Mouse (Mus musculus) gastrocnemius, adult 8-10 months (tissue): ENCODE measurements around the gene Jazf1. TPM values are rescaled to one million over a fixed set of nuclear protein-coding genes. Genes with fewer than 3 reads are reported as not detected.

Experiments
- DNase-seq, 2 experiments: peaks; one replicate each; pipeline ENCODE4 v3.0.0; 2022; ENCODE audit warnings: low spot score in 2 of 2
- total RNA-seq, 4 experiments: library from RNA; stranded (reverse); gene quantifications; 2 replicates each; pipeline ENCODE4 v1.2.4; 2022

Jazf1 gene
- total RNA-seq, 4 experiments from 2014 or later: 0.17 to 0.68 (median 0.29) TPM

DNA sequence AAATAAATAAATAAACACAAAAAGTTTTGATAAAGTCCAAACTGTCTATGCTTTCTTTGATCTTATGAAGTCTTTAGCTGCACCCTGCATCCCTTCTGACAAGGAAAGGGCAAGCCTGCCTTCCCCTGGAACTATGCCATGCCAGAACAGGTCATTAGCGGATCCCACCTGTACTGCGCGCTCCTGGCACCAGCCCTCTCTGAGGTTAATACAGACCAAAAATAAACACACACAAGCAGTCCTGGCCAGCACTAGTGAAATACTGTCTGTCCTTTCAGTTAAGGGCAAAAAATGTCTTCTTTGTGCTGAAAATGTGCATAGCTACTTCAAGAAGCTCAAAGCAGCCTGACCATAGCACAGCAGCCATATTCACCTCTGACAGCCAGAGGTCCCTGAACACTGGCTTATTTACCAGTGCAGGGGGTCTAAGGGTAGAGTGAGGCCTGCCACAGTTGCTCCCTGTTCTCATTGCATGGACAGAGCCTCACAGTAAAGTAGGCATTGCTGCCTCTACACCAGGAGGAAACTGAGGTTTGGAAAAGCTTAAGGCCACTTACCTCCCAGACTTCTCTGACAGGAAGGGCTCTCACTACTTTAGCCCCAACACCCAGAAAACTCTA is 263.1 kb downstream of the Jazf1 start:
- DNase-seq: no peak

DNA sequence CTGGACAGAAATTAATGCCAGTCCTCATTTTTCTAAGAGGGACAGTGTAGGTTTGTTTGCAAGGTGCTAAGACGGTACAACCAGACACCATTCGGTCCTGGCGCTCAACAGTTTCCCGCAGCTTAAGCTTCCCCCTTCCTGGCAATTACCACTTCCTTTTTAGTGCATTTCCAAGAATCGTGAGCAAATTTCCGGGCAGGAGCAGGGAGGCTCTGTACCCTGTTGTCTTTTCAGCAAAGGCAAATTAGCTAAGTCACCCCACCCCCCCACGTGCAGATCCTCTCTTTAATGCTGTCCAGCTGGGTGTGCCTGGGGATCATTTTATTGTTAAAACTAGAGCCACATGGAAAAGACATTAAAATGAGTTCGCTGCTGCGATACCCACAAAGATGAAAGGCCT is 266.2 kb downstream of the Jazf1 start:
- DNase-seq: peak; percentile 17 to 39

DNA sequence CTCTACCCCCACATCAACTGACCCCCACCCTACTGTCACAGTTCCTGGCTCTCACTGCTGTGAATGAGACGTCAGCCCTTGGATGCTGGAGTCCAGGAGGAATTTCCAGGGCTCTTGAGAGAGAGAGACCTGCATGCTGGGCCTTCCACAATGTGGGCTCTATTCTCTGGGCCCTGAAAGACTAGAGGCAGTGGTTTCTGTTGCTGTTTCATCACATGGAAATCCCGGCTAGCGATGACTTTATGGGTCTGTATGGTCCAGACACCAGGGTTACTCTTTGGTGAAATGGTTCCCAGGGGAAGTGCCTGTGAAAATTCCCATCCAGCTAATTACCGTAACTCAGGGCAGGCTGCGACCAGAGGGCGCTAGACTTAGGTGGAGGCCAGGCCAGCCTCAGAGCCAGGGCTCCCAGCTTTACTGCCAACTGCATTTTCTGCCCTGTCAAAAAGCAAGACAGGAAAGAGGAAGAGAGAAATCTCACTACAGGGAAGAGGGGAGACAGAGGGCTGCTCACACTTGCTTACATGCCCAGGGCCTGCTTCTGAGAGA is 271.1 kb downstream of the Jazf1 start:
- DNase-seq: no peak

DNA sequence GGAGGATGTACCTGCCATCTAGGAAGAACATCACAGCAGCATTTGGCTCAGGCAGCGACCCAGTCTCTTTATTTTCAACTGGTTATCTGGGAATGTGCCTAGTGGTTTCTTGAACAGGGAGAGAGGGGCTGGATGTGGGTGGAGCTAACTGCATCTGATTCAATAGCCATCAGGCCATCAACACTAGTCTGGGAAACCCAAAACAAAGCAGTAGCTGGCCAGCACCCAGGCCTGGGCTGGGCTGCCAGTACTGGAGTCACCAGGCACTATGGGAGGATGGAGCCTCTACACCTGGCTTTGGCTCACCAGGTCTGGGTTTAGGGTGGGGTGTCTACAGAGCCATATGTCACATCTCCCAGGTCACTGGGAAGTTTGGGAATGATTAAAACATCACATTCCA is 271.7 kb downstream of the Jazf1 start:
- peak; percentile 7 to 20 for DNase-seq

- DNase-seq: peak in 1 of 2 experiments; percentile 15
Observed at GRCm38 (mm10) chr6:52796035-52796598, 272.3 kb downstream of the Jazf1 start.

- DNase-seq: no peak
Observed at GRCm38 (mm10) chr6:52795029-52795841, 273.2 kb downstream of the Jazf1 start.

GRCm38 (mm10) chr6:52792455-52792854 is 276.0 kb downstream of the Jazf1 start:
- no peak for DNase-seq

- DNase-seq: no peak
Observed at GRCm38 (mm10) chr6:52790781-52791180, 277.6 kb downstream of the Jazf1 start.

- DNase-seq: no peak
Observed at GRCm38 (mm10) chr6:52790316-52790715, 278.1 kb downstream of the Jazf1 start.

GRCm38 (mm10) chr6:52779546-52779945 is 288.9 kb downstream of the Jazf1 start:
- DNase-seq: no peak

DNA sequence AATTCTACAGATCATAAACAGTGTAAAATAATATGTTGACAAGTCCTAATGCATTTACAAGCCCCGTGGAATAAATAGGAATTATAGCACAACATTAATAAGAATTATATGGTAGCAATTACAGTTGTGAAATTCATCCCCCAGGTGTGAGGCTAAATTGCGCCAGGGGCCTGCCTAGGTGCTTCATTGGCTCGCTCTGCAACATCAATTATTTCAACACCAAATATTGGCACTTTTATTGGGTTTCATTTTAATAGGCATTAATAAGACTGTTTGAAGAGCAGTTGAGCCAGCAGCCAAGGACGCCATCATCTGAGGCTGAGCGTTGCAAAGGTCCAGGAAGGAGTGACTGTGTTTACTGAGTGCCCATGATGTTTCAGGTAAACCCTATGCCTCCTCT is 289.9 kb downstream of the Jazf1 start:
- no peak for DNase-seq

DNA sequence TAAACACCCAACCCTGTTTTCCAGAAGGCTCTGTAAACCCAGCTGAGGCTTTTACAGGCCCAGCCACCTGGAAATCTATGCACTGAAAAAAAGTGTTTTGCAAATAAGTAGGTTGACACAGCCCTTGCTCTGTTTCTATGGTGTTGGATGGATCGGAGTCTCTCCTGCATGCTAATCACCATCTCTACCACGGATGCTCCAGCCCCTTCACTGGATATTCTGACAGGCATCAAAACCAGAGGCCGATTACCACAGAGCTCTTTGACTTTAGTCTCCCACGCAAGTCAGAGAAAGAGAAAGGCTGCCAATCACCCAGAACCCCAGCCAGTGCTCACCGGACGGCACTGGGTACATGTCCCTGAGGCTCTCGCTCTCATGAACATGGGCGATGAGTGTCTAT is 291.4 kb downstream of the Jazf1 start:
- DNase-seq: no peak

DNA sequence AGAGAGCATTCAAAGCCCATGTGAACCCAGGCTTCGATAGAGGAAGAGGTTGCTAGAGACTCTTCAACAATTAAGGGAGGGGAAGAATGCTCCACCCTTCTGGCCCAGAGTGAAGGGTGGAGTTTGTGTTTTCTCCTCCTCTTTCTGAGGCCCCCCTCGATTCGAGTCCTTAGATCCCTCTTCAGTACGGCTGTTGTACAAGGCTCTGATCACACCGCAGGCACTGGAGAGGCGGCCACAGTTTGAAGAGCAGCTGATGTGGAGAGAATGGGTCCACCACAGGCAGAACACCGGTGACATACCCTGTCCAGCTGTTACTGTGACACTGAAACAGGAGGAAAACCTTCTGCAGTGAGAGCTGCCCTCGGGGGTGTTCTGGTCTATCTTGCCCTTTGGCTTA is 292.5 kb downstream of the Jazf1 start:
- no peak for DNase-seq

- DNase-seq: no peak
Observed at GRCm38 (mm10) chr6:52775350-52775749, 293.1 kb downstream of the Jazf1 start.

DNA sequence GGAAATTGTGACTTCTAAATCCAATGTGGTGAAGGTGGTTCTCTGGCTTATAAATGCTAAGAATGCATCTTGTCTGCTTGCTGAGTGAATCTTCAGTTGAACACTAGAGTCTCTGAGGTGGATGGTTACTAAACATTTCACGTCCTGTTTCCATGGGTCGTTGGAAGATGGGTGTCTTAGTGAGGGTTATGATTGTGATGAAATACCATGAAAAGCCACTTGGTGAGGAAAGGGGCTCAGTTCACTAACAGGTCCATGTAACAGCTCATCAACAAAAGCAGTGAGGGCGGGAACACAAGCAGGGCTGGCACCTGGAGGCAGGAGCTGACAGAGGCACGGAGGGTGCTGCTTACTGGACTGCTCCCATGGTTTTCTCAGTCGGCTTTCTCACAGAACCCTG is 295.3 kb downstream of the Jazf1 start:
- DNase-seq: no peak

DNA sequence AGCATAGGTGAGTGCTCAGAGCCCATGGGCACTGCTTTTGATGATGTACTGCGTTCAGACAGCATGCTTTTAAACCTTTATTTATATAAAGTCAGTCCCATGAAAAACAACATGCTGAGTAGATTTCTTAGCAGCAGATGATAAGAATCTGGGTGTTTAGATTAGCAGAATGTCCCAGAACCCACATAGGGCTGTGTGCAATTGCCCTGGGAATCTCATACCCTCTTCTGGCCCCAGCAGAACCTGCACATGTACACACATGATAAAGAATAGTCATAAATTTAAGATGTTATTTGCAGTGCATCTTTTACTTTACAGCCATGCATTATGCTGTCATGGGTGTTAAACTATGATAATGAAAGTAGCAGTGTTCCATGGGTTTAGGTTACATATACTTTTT is 297.6 kb downstream of the Jazf1 start:
- no peak for DNase-seq

- no peak for DNase-seq
Observed at GRCm38 (mm10) chr6:52765206-52765605, 303.2 kb downstream of the Jazf1 start.

GRCm38 (mm10) chr6:52752832-52753231 is 315.6 kb downstream of the Jazf1 start:
- no peak for DNase-seq

DNA sequence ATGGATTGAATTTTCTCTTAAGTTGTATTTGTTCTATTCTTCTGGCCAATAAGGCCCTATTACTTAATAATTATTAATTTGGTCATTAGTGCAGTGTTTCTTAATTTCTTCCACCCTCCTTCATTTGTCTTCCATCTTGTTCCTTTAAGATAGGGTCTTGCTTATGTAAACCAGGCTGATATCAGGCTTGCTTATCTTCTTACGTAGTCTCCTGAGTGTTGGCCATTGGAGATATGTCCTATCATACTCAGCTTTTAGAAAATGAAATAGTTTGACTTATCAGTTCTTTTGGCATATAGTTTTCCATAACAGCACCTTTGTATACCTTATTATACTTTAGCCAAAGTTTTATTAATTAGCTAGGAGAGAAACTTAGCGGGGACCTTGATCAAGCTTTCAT is 333.8 kb downstream of the Jazf1 start:
- no peak for DNase-seq

DNA sequence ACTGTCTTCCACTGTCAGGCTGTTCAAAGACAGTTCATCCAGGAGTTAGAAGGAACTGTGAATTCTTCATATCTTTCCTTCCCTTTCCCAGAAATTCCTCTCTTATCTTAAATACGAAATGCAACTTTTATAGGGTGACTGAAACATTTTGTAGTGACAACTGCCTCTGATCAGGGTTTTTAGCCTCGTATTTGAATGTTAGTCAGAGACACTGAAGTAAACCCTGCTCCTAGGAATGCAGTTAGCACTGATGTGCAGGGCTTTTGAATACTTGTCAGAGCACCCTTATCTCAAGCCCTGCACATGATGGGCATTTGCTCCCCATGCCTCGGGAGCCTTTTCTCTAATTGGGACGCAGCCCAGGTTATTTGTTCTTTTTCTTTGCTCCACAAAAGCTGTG is 338.1 kb downstream of the Jazf1 start:
- no peak for DNase-seq

DNA sequence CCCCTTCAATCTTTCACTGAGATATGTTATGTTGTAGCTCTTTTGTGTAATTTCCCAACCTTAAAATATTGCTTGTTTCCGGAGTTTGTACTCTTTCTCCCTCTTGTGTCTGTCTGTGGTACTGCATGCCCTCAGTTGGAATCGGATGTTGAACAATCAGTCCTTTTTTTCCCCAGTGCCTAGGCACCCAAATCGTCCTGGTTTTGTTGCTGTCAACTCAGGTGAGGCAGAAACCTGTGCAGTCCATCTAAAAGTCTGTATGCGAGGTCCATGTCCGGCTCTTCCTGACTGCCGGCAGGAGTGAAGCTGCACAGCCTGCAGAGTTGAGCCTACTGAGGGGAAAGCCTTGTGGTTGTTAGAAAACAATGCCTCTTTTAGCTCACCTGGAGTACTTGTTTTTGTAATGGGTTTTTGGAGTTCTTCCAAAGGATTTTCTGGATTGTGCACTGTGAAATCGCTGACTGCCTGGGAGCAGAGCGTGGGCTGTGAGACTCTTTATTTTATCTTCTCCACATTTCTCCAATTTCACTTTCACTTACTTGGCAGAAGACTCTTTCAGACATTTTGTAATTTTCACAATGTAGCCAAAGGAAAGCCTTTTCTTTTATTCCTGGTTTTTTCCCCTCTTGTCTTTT is 343.5 kb downstream of the Jazf1 start:
- DNase-seq: peak; percentile 24 to 35
